Mouse (Mus musculus) kidney, postnatal 10 days (tissue): Measurements from ENCODE around the gene Zfp60.
"Not testable (repeated sequence)": the region's sequence is repeated elsewhere in the genome, so short reads cannot be mapped to it uniquely, and the experiment has no call there.

Source experiments
- DNase-seq: peaks from one replicate; pipeline ENCODE4 v3.0.0; 2021; ENCODE audit warnings: mixed read lengths

Zfp60 gene

DNA sequence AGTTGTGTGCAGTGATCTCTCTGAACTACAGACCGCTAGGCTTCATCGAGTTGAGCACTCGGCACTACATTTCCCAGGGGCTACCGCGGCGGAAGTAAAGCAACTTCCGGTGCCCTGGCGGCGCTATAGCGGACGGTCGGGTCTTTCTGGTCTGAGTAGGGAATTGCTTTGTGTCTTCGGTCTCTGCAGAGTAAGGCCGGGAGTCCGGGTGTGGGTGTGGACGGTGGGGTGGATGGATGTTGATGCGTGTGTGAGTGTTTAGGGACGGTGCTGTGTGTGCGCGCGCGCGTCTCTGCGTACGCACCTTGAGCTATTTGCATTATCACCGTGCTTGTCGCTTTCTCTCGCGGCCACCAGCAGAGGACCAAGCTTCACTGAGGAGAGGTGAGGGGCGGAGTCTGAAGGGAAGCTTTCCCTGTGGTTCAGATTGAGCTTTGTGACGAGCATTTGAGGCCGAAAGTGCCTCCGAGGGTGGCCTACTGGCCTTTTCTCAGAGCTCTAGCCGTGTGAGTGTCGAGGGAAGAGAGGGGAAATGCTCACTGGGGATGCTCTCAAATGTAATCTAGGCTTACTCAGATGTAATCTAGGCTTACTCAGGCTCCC is at the start of gene Zfp60:
Gene Zfp60, plus strand, starts transcription at position 109 of the 603 bp plus-strand sequence.
- peak; percentile 92 for DNase-seq

- no peak for DNase-seq
Observed at GRCm38 (mm10) chr7:27683218-27683617, 48.0 kb upstream of the Zfp60 start.

DNA sequence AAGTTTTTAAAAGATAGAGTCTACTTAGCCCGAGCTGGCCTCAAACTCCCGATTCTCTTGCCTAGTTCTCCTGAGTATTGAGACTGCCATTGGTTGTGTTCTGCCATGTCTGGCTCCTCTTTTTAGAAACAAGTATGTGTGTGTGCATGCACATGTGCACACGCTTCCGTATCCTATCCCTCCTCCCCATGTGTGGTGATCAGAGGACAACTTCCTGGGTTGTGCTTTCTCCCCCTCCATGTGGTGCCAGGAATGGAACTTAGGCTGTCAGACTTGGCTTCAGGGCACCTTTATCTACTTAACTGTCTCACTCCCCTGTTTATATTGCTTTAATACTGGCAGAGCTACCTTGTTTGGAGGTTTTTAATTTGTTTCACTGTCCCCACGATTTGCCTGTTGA is 46.0 kb upstream of the Zfp60 start:
- DNase-seq: no peak

DNA sequence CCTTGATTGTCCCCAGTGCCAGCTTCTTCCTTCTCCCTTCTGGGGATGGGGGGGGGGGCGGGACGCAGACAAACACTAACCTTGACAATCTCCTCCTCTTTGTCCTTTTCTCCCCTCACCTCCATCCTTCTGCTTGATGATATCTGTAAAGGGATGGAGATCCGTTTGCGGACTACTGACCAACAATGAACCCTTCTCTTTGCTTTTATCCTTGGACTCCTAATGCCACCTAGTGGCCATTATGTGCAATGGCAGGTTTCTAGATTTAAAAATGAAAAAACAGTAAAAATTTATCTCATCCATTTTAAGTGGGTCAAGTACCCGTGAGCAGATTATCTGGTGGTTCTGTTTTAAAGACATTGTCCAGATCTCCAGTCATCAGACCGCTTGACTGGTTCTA is 45.5 kb upstream of the Zfp60 start:
- DNase-seq: no peak

GRCm38 (mm10) chr7:27687043-27687442 is 44.1 kb upstream of the Zfp60 start:
- no peak for DNase-seq

DNA sequence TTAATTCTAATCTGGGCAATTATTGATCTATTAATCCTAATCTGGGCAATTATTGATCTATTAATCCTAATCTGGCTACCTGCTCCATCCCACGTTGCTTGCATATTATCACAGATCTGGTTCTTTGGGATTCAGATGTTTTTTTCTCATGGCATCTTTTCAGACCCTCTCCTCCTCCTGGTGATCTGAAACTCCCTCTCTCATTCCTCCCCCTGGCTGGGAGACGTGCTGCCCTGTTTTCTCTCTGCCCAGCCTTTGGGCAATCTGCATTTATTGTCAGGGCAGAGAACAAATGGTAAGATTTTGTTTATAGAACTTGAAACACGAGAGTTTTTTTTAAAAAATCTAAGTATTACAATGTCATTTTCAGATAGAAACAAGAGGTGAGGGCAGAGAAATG is 43.4 kb upstream of the Zfp60 start:
- no peak for DNase-seq

DNA sequence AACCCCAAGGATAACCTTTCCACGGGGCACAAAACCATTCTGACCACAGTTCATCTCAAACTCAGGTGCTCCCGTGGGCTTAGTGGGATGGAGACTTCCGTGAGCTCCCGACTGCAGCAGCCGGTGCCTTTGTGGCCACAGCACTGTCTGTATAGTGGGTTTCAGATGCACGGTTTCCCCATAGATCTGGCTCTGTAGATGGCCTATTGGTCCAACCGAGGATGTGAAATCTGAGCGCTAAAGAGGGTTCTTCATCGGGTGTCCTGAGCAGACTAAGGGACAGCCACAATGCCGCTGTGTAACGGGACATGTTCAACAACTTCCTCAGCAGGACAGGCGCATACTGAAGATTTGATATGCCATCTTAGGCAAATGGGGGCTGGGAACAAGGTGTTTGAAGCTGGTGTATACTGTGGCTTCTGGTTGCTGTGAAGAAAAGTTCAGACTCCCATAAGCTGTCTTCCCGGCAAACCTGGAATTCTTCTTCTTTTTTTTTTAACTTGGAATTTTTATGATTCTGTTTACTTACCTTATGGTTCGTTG is 42.9 kb upstream of the Zfp60 start:
- DNase-seq: no peak

DNA sequence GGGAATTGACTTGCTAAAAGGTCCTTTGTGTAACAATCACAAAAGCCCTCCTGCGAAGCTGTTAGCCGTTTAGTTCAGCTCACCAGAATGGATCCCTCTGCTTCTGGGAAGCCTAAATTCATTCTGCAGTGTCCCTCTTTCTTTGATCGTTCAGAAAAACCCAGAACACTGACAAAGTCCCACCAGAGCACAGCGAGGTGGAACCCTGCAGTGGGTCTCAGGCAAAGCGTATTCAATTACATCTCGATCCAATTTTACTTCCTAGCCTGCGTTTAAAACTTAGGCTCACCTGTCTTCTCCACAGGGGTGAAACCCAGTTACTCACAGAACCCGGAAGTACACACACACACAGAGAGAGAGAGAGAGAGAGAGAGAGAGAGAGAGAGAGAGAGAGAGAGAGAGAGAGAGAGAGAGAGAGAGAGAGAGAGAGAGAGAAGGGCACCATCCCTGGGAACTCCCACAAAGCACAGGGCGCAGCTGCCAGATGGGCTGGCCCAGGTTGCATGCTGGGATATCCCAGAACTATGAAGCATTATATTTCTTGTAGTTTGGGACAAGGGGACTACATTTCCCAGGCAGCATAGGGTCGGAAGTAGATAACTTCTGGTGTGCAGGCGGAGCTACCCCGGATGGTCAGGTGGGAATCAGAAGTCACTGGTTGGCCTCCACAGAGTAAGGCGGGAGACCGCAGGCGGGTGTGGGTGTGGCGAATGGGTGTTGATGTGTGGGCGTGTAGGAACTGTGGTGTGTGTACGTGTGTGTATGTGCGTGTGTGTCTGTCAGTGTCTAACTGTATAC is 42.2 kb upstream of the Zfp60 start, which contains the start of gene Zfp607b:
Gene Zfp607b, plus strand, starts transcription at position 526 of the 798 bp plus-strand sequence.
- peak; percentile 92 for DNase-seq

- DNase-seq: peak; percentile 57
Observed at GRCm38 (mm10) chr7:27691076-27691475, 40.1 kb upstream of the Zfp60 start.

DNA sequence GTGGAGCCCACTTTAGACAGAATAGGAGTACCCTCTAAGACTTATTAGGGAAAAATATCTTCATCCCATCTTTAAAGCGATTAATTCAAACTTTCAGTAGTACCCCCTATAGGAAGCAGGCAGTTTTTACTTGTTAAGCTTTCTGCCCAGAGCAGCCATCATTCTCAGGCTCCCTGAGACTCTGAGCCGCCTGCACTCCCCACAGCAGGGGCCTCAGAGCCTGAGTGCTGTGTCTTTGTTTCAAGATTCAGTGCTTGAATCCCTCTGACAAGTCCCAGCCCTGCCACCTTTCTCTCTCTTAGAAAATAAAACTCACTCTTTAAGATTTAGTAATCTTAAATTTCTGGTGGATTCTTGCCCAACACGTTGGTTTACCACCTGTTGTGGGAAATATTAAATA is 34.5 kb upstream of the Zfp60 start:
- DNase-seq: no peak

DNA sequence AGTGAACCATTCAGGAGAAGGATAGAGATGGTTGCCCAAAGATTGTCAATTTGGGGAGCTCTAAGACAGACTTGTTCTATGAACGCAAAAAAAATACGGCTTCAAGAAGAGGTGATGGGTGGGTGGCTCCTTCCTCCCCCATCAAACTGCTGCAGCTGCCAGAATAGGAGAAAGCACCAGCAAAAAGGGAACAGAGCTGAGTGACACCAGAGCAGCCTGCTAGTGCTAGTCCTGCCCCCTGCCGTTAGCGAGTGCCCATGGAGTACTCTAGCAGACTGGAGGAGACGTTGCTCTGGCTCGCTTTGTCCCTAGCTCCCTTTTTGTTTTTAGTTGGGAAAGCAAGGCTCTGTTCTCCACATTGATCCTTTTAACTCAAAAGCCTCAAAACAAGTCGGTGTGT is 20.8 kb upstream of the Zfp60 start:
- DNase-seq: no peak

DNA sequence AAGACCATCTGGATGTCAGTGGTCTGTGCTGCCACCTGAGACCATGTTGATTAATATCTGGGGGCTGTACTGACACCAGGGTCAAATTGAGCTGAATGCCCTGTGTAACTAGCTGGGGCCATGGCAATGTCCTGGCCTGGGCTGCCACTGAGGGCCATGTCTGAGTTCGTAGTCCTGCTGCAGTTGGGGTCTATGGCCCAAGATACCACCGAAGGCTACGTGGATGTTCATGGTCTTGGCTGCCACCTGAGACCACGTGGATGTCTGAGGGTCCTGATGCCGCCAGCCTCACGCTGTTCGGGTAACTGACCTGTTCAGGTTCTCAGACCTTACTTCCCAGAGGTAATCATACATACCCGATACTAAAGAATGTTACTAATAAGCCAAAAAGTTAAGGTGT is 9.2 kb upstream of the Zfp60 start:
- no peak for DNase-seq

DNA sequence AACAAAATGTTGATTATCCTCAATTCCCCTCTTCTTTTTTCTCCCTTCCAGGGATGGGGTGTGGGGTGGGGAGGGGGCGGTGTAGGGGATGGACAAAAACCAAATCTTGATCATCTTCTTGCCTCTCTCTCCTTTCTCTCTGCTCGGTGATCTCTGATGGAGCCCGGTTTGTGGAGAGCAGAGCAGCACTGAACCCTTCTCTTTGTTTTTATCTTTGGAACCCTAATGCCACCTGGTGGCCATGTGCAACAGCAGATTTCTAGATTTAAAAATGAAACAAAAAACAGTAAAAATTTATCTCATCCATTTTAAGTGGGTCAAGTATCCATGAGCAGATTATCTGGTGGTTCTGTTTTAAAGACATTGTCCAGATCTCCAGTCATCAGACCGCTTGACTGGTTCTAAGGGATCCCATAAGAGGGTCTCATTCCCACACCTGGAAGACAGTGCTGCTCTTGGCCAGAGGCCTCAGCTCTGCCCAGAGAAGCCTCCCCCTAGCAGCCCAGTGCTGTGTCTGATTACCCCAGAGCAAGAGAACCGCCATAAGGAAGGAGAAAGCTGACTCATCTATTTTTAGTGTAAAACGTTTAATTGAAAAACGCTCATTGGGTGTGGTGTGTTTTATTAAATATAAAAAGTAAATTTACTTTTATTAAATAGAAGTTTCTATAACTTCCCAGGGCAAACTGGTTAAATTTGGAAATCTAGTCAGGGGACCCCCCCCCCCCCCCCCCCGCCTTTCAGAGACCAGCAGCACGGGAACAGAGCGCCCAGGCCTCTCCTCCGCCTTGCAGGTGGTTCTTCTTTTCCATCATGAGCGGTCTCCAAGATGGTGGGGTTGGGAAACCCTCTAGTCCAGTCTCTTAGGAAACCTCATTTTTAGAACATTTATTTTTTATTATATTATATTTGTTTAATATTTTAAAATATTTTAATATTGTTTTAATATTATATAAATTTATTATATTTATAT is 5.3 kb upstream of the Zfp60 start:
- peak; percentile 47 for DNase-seq

DNA sequence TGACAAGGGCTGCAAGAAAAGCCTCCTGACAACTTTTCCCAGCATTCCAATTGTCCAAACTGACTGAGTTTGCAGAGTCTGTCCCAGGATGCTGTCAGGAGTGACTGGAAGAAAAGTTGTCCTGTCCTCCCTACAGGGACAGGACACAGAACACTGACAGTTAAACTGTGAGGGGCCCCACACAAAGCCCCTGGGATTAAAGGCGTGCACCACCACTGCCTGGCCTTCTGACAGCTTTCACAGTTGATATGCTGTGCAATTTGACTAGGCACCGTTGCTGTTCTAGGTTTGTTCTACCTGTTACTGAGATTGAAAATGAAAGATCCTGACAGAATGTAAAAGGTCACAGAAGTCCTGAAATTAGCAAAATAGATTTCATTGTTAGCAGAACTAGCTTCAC is 3.7 kb upstream of the Zfp60 start:
- no peak for DNase-seq

DNA sequence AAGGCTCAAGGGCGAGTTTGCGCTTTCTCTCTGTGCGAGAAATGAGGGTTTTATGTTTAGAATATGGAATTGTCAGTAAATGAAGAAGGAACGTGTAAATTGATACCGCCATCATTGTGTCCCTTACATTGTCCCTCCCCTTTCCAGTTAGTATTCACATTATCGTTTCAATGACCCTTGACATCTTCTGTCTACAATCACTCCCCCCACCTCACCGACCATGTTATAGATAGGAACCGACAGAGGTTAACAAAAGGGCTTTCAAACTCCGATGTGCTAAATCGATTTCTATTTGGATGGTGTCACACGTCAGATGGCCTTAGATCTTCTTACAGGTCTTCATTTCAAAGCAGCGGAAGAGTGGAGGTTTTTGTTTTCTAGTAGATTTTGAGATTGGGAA is 757 bp downstream of the Zfp60 start:
- no peak for DNase-seq

GRCm38 (mm10) chr7:27732508-27732907 is 1.3 kb downstream of the Zfp60 start:
- no peak for DNase-seq

GRCm38 (mm10) chr7:27735457-27735856 is 4.3 kb downstream of the Zfp60 start:
- DNase-seq: no peak

DNA sequence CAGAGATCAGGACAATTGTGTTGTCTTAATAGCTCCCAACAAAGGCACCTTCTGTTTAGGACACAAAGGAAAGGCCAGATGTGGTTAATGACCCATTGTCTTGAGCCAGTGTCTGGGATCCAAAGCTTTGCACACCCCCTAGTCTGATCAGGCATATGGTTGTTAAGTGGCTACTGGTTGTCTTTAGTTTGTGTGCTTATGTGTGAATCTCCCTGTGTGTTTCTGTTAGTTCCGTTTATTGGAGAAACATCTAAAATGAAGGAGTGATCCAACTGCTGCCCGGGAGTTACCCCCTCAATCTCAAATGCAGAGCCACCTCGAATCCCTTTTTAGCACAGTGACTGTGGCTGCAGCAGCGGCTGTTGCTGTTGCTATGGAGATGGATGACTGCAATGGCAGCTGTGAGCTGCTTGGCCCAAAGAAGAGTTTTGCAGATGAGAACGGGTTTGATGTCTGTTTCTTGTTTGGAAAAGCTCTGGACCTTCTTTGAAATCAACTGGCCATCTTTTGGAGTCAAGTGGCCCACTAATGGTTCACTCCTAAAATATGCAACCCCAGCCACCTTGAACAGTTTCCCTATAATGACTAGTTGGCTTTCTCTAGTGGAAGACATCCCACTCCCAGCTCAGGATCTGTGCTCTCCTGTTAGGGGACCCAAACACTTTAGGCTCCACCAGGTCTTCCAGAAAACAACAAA is 25.3 kb downstream of the Zfp60 start:
- no peak for DNase-seq

- DNase-seq: no peak
Observed at GRCm38 (mm10) chr7:27757048-27757375, 25.8 kb downstream of the Zfp60 start.

DNA sequence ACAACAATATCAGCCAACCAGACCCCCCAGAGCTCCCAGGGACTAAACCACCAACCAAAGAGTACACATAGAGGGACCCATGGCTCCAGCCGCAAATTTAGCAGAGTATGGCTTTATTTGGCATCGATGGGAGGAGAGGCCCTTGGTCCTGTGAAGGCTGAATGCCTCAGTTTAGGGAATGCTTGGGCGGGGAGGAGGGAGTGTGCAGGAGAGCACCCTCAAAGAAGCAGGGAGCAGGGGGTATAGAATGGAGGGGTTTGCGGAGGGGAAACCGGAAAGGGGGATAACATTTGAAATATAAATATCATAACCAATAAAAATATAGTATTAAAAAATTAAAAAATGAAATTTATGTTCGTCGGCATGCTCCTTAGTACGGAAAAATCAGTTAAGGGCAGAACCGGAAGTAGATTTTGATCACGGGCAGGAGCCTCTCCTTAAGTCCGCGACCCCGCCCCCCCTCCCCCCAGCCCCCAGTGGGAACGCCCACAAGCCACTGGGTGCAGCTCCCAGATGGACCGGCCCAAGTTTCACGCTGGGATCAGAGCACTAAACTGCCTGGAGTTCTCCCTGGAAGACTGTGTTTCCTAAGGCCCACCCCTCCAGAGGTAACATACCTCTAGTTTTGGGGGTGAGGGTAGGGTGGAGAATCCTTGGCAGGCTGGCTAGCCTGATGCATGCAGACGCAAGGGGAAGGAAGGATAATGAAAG is 34.1 kb downstream of the Zfp60 start:
- DNase-seq: no peak

DNA sequence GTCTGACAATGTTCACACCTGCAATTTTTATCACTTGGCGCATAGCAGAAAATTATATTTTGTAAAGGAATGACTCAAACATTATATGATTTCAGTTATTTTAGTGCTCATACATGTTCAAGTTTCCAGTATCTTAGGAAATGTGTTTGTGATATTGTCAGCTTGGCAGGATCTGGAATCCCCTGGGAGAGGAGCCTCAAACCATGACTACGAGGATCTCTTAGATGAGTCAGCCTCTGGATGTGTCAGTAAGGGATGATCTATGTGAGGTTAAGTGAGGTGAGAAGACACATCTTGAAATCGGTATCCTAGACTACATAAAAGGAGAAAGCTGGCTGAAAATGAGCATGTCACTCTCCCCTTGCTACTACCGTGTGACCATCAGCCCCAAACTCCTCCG is 58.1 kb downstream of the Zfp60 start:
- DNase-seq: no peak

- DNase-seq: not testable (repeated sequence)
Observed at GRCm38 (mm10) chr7:27793865-27794264, 62.7 kb downstream of the Zfp60 start.
